Mouse (Mus musculus) forebrain, embryonic 14.5 days (tissue): Measurements from ENCODE around the gene Ssna1. TPM values are rescaled to one million over a fixed set of nuclear protein-coding genes. Genes with fewer than 3 reads are reported as not detected.

Experiments
- ATAC-seq: fragments of 200-750 bp; cut with Nextera tagmentation; 2 replicates; pipeline ENCODE4 v1.8.0; 2017; ENCODE audit warnings: mild to moderate bottlenecking, moderate library complexity
- DNase-seq: peaks from one replicate; pipeline ENCODE4 v3.0.0-alpha.2; 2015; ENCODE audit warnings: low spot score
- H3K27ac ChIP-seq: fragments of 300-500 bp; sonication (generic); 2 replicates; pipeline ENCODE4 v1.5.1; 2014; ENCODE audit warnings: low read depth, mild to moderate bottlenecking, control low read depth, low read length, moderate library complexity
- H3K27me3 ChIP-seq: fragments of 300-500 bp; sonication (generic); replicated peaks from 2 replicates; pipeline ENCODE4 v1.6.1; 2014; ENCODE audit warnings: low read length, control low read depth, mixed read lengths; ENCODE audit not compliant: control insufficient read depth, insufficient read depth
- H3K36me3 ChIP-seq: fragments of 300-500 bp; sonication (generic); 2 replicates; pipeline ENCODE4 v1.6.1; 2014; ENCODE audit warnings: low read length, control low read depth; ENCODE audit not compliant: control insufficient read depth, insufficient read depth
- H3K4me1 ChIP-seq: fragments of 300-500 bp; sonication (generic); 2 replicates; pipeline ENCODE4 v1.6.1; 2014; ENCODE audit warnings: antibody characterized with exemption, low read length, control low read depth; ENCODE audit not compliant: control insufficient read depth, insufficient read depth
- H3K4me2 ChIP-seq: fragments of 300-500 bp; sonication (generic); 2 replicates; pipeline ENCODE4 v1.6.1; 2014; ENCODE audit warnings: mild to moderate bottlenecking, control low read depth, low read length
- H3K4me3 ChIP-seq: fragments of 300-500 bp; sonication (generic); 2 replicates; pipeline ENCODE4 v1.5.1; 2014; ENCODE audit warnings: low read depth, low read length, control low read depth
- H3K9ac ChIP-seq: fragments of 300-500 bp; sonication (generic); 2 replicates; pipeline ENCODE4 v1.6.1; 2014; ENCODE audit warnings: mild to moderate bottlenecking, low read length, control low read depth, moderate library complexity
- H3K9me3 ChIP-seq: fragments of 300-500 bp; sonication (generic); replicated peaks from 2 replicates; pipeline ENCODE4 v1.6.1; 2016; ENCODE audit warnings: low read length, control low read depth, mixed read lengths; ENCODE audit not compliant: control insufficient read depth
- WGBS: fragments of 180-500 bp; shearing (Covaris S2); extraction: QIAGEN DNeasy Blood & Tissue Kit; methylation state at CpG from one replicate; pipeline ENCODE4 v1.1.7; 2014; 5-methylcytosine and 5-hydroxymethylcytosine counted together
- polyA plus RNA-seq: library from polyadenylated mRNA; unstranded; fragments of >200 nt; fragmentation: Nextera tagmentation; extraction: Ambion mirVana; gene quantifications from 2 replicates; pipeline ENCODE4 v1.2.1, GENCODE M21; 2014

Ssna1 gene
- polyA plus RNA-seq, result 258 and 281 TPM in 2 replicates

GRCm38 (mm10) chr2:25271827-25272511 is at the start of gene Ssna1, which contains the start of gene Anapc2:
TSS of gene Ssna1 (minus strand) at chr2:25272438.
TSS of gene Anapc2 (plus strand) at chr2:25272478.
- WGBS, result under 1% methylated on average over 53 of the region's 55 CpGs
- Histone ChIP-seq H3K4me2 (peak within 1 kb of the TSS; percentile 97), H3K9me3 (no peaks in the 10 kb centered on the region), H3K4me3 (peak within 1 kb of the TSS; percentile 88), H3K9ac (peak within 1 kb of the TSS; percentile 84), H3K4me1 (peaks cover 24% of the 10 kb centered on the region), H3K27me3 (no peaks in the 10 kb centered on the region), H3K27ac (peak within 1 kb of the TSS; percentile 72; the same call in 1 of the 2 replicates), H3K36me3 (peaks cover 66% of the 10 kb centered on the region)
- peak; percentile 97 for ATAC-seq
- peak; percentile 97 for DNase-seq

- Histone ChIP-seq H3K36me3 (no peaks in the 10 kb centered on the region), H3K4me2 (no peak overlapping the region), H3K4me3 (no peak overlapping the region), H3K27me3 (peaks cover 22% of the 10 kb centered on the region), H3K9ac (no peak overlapping the region), H3K27ac (no peak overlapping the region), H3K4me1 (no peaks in the 10 kb centered on the region), H3K9me3 (no peaks in the 10 kb centered on the region)
- DNase-seq (no peak), ATAC-seq (no peak)
- 37% methylated on average over 2 of the region's 2 CpGs for WGBS
These were observed 47.8 kb upstream of the Ssna1 start for GRCm38 (mm10) chr2:25320084-25320483.

- Histone ChIP-seq H3K4me1 (no peaks in the 10 kb centered on the region), H3K27me3 (peaks cover 25% of the 10 kb centered on the region), H3K9me3 (no peaks in the 10 kb centered on the region), H3K36me3 (no peaks in the 10 kb centered on the region), H3K4me2 (peak within 1 kb of the TSS; percentile 67), H3K9ac (peak within 1 kb of the TSS; percentile 61), H3K4me3 (peak within 1 kb of the TSS; percentile 48), H3K27ac (peak within 1 kb of the TSS; percentile 44; the same call in 1 of the 2 replicates)
- 9% methylated on average over 58 of the region's 58 CpGs for WGBS
- ATAC-seq (peak; percentile 89), DNase-seq (peak; percentile 91)
These were observed 46.9 kb upstream of the Ssna1 start, which contains the start of gene Grin1 for GRCm38 (mm10) chr2:25318971-25319773. TSS of gene Grin1 (minus strand) at chr2:25319187.

GRCm38 (mm10) chr2:25318119-25318966 is 46.1 kb upstream of the Ssna1 start:
- Histone ChIP-seq H3K9me3 (no peaks in the 10 kb centered on the region), H3K27ac (peak overlapping the region; percentile 44; the same call in 1 of the 2 replicates), H3K4me3 (peak overlapping the region; percentile 48), H3K9ac (peak overlapping the region; percentile 61), H3K4me2 (peak overlapping the region; percentile 67), H3K36me3 (no peaks in the 10 kb centered on the region), H3K4me1 (no peaks in the 10 kb centered on the region), H3K27me3 (peaks cover 29% of the 10 kb centered on the region)
- ATAC-seq, result peak; percentile 75
- DNase-seq, result peak; percentile 62
- 6% methylated on average over 31 of the region's 31 CpGs for WGBS

- no peak for ATAC-seq
These were observed 39.3 kb upstream of the Ssna1 start for GRCm38 (mm10) chr2:25311491-25311891.

GRCm38 (mm10) chr2:25310969-25311368 is 38.7 kb upstream of the Ssna1 start:
- Histone ChIP-seq H3K27me3 (peaks cover 69% of the 10 kb centered on the region), H3K36me3 (no peaks in the 10 kb centered on the region), H3K4me3 (no peak overlapping the region), H3K9me3 (no peaks in the 10 kb centered on the region), H3K9ac (no peak overlapping the region), H3K4me1 (no peaks in the 10 kb centered on the region), H3K4me2 (no peak overlapping the region), H3K27ac (no peak overlapping the region)
- under 1% methylated on average over 22 of the region's 22 CpGs for WGBS
- ATAC-seq (no peak), DNase-seq (no peak)

More at GRCm38 (mm10) chr2:25311491-25311891, 39.3 kb upstream of the Ssna1 start:
- Histone ChIP-seq H3K36me3 (no peaks in the 10 kb centered on the region), H3K27me3 (peaks cover 71% of the 10 kb centered on the region), H3K4me1 (no peaks in the 10 kb centered on the region), H3K9me3 (no peaks in the 10 kb centered on the region), H3K9ac (no peak overlapping the region), H3K27ac (no peak overlapping the region), H3K4me2 (no peak overlapping the region), H3K4me3 (no peak overlapping the region)
- 3% methylated on average over 11 of the region's 11 CpGs for WGBS
- no peak for DNase-seq

- H3K27ac ChIP-seq, result no peak overlapping the region
- no peak overlapping the region for H3K4me2 ChIP-seq
- no peak overlapping the region for H3K4me3 ChIP-seq
- H3K36me3 ChIP-seq, result no peaks in the 10 kb centered on the region
- ATAC-seq (no peak), DNase-seq (no peak)
- H3K4me1 ChIP-seq, result no peaks in the 10 kb centered on the region
- peaks cover 66% of the 10 kb centered on the region for H3K27me3 ChIP-seq
- no peaks in the 10 kb centered on the region for H3K9me3 ChIP-seq
- WGBS, result 56% methylated on average over 10 of the region's 10 CpGs
- H3K9ac ChIP-seq, result no peak overlapping the region
These were observed 37.9 kb upstream of the Ssna1 start for GRCm38 (mm10) chr2:25310180-25310579.

- no peak overlapping the region for H3K27ac ChIP-seq
These were observed 33.5 kb upstream of the Ssna1 start for GRCm38 (mm10) chr2:25305587-25306359.

More at GRCm38 (mm10) chr2:25305587-25306359, 33.5 kb upstream of the Ssna1 start:
- WGBS, result 51% methylated on average over 14 of the region's 14 CpGs
- Histone ChIP-seq H3K4me1 (peaks cover 2% of the 10 kb centered on the region; the same call in 1 of the 2 replicates), H3K36me3 (no peaks in the 10 kb centered on the region), H3K27me3 (peaks cover 33% of the 10 kb centered on the region), H3K9ac (peak overlapping the region; percentile 72), H3K4me3 (peak overlapping the region; percentile 46), H3K9me3 (no peaks in the 10 kb centered on the region), H3K4me2 (peak overlapping the region; percentile 81)
- DNase-seq, result no peak
- no peak for ATAC-seq
